ENCODE assay signal across 10 mouse cellular contexts in genomic region chr1:66104493-66104892, GRCm38 (mm10).
A peak's percentile ranks its signal among the peaks of the same experiment; 100 is the strongest.
DNase-seq lines count a peak whose midpoint lies in the region; TF ChIP-seq lines count a peak whose summit lies in the region.
"Had no signal": no experiment of that assay in that cellular context is flagged by ENCODE, and none has a peak within 500 bp of the region (broad histone marks: within the 10 kb centered on the region; RNA-seq: fewer than 3 reads in every experiment).

No protein-coding gene starts in this region.

- 0 out of 2 replicates have a peak, but pooled peaks have one; percentile 8 for TF ChIP-seq CTCF in kidney, adult 2 months (conservative IDR thresholded peaks at IDR 0.05; ENCODE audit: insufficient read depth, insufficient read length, low read depth, low read length)
- TF ChIP-seq CTCF in E14TG2a.4 (conservative IDR thresholded peaks at IDR 0.05; ENCODE audit: low read length): peak; percentile 18; the same call in 1 of the 2 replicates

- H3K36me3 ChIP-seq in kidney, adult 2 months (ENCODE audit: control insufficient read depth, insufficient read depth, low read length): no peaks in the 10 kb centered on the region
- no peaks in the 10 kb centered on the region for H3K36me3 ChIP-seq in E14TG2a.4 (ENCODE audit: insufficient read depth, low read length)

- no peak overlapping the region for H3K27ac ChIP-seq in kidney, adult 2 months (ENCODE audit: insufficient read depth, low read depth, low read length)

- H3K4me3 ChIP-seq in kidney, adult 2 months (ENCODE audit: insufficient read depth, low read depth, low read length): no peak overlapping the region
- H3K4me3 ChIP-seq in E14TG2a.4 (replicated peaks; ENCODE audit: low read length): no peak overlapping the region

- TF ChIP-seq POLR2A in kidney, adult 2 months (IDR thresholded peaks at IDR 0.05; ENCODE audit: low read depth, low read length): no peak

- H3K27me3 ChIP-seq in kidney, adult 2 months (replicated peaks; ENCODE audit: control insufficient read depth, insufficient read depth, low read length): no peaks in the 10 kb centered on the region
- H3K27me3 ChIP-seq in E14TG2a.4 (ENCODE audit: insufficient read depth, low read length): no peaks in the 10 kb centered on the region

- no peaks in the 10 kb centered on the region for H3K4me1 ChIP-seq in kidney, adult 2 months (ENCODE audit: control insufficient read depth, insufficient read depth, low read length)
- H3K4me1 ChIP-seq in E14TG2a.4 (replicated peaks; ENCODE audit: low read depth, low read length): no peaks in the 10 kb centered on the region

- 49% methylated on average over 1 of the region's 1 CpGs for WGBS in kidney, adult 2 months

- H3K9me3 ChIP-seq in E14TG2a.4 (ENCODE audit: low read length): no peaks in the 10 kb centered on the region

- peak; percentile 5 to 12 for DNase-seq in cerebellum, adult 18-20 months
- no peak for DNase-seq in cerebellum, adult 9-11 months
- DNase-seq in kidney, adult 2 months: peak; percentile 12
- DNase-seq in kidney, adult 8-10 months: no peak
- peak; percentile 35 for DNase-seq in hindlimb bud, embryonic 11.5 days (ENCODE audit: extremely low spot score, low read depth, low spot score)
- DNase-seq in gastrocnemius, adult 18-20 months (ENCODE audit: low spot score): no peak
- no peak for DNase-seq in adrenal gland, postnatal 25 days
- DNase-seq: lung, adult 18-20 months; thymus, adult 2 months had no signal

Comparison
In these comparisons a context has a peak if more than half of its experiments do, and no peak if none do; other contexts are left out.
1. DNase-seq: peak in cerebellum, adult 18-20 months (2 of 2), kidney, adult 2 months (single experiment) and hindlimb bud, embryonic 11.5 days (single experiment); none in cerebellum, adult 9-11 months (single experiment), kidney, adult 8-10 months (0 of 2), gastrocnemius, adult 18-20 months (single experiment) and adrenal gland, postnatal 25 days (single experiment).